Mouse (Mus musculus) forebrain, postnatal 0 days (tissue): ENCODE results near the gene Gm9817. TPM values are rescaled to one million over a fixed set of nuclear protein-coding genes. Genes with fewer than 3 reads are reported as not detected.

Experiments
- ATAC-seq: fragments of 200-750 bp; cut with Nextera tagmentation; 2 replicates; pipeline ENCODE4 v1.8.0; 2017; ENCODE audit warnings: mild to moderate bottlenecking, moderate library complexity
- DNase-seq: peaks from one replicate; pipeline ENCODE4 v3.0.0-alpha.2; 2015
- H3K27ac ChIP-seq: fragments of 300-500 bp; sonication (generic); 2 replicates; pipeline ENCODE4 v1.5.1; 2014; ENCODE audit warnings: low read depth, mild to moderate bottlenecking, antibody characterized with exemption, low read length, moderate library complexity, mixed read lengths
- H3K27me3 ChIP-seq: fragments of 300-500 bp; sonication (generic); 2 replicates; pipeline ENCODE4 v1.6.1; 2014; ENCODE audit warnings: mild to moderate bottlenecking, low read length, mixed read lengths; ENCODE audit not compliant: insufficient read depth
- H3K36me3 ChIP-seq: fragments of 300-500 bp; sonication (generic); 2 replicates; pipeline ENCODE4 v1.6.1; 2014; ENCODE audit warnings: mild to moderate bottlenecking, moderate library complexity; ENCODE audit not compliant: insufficient read depth
- H3K4me1 ChIP-seq: fragments of 300-500 bp; sonication (generic); 2 replicates; pipeline ENCODE4 v1.6.1; 2014; ENCODE audit warnings: antibody characterized with exemption; ENCODE audit not compliant: insufficient read depth
- H3K4me2 ChIP-seq: fragments of 300-500 bp; sonication (generic); 2 replicates; pipeline ENCODE4 v1.6.1; 2014; ENCODE audit warnings: low read depth, mild to moderate bottlenecking, moderate library complexity
- H3K4me3 ChIP-seq: fragments of 300-500 bp; sonication (generic); 2 replicates; pipeline ENCODE4 v1.5.1; 2014; ENCODE audit warnings: low read depth, low read length, mixed read lengths
- H3K9ac ChIP-seq: fragments of 300-500 bp; sonication (generic); 2 replicates; pipeline ENCODE4 v1.6.1; 2014; ENCODE audit warnings: mild to moderate bottlenecking
- H3K9me3 ChIP-seq: fragments of 300-500 bp; sonication (generic); 2 replicates; pipeline ENCODE4 v1.6.1; 2016; ENCODE audit warnings: low read length
- CTCF ChIP-seq: sonication (generic); IDR thresholded peaks from 2 replicates; pipeline ENCODE4 v1.5.1; 2016; ENCODE audit warnings: antibody characterized with exemption, control low read depth, low read depth
- WGBS: fragments of 180-500 bp; shearing (Covaris S2); extraction: QIAGEN DNeasy Blood & Tissue Kit; methylation state at CpG from one replicate; pipeline ENCODE4 v1.1.7; 2014; 5-methylcytosine and 5-hydroxymethylcytosine counted together
- polyA plus RNA-seq: library from polyadenylated mRNA; unstranded; fragments of >200 nt; fragmentation: Nextera tagmentation; extraction: Ambion mirVana; gene quantifications from 2 replicates; pipeline ENCODE4 v1.2.1, GENCODE M21; 2015
- total RNA-seq: library from RNA; depleted of rRNA; stranded (reverse); fragments of >200 nt; gene quantifications from 2 replicates; pipeline ENCODE4 v1.2.3, GENCODE M21; 2014

The Gm9817 gene
- total and polyA plus RNA-seq, 2 experiments from 2014 or later: not detected

DNA sequence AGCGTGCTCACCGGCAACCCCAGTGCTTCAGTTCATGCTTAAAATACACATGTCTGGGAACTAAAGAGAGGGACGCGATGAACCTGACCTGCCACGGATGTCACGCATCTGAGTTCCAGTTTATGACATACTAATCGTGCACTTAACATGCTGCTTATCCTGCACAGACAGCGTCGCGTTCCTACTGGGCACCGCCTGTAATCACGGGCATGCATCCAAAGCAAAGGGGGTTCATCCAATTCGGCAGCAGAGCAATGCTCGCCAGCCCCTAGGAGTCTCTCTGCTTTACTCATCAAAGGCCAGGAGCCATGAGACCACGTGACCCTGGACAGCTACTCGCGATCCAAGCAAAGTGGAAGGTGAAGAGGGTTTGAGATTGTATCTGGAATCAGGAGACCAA lies 19.3 kb upstream of the Gm9817 start:
- Histone ChIP-seq H3K9me3 (no peaks in the 10 kb centered on the region), H3K27me3 (no peaks in the 10 kb centered on the region), H3K27ac (no peak overlapping the region), H3K4me1 (peaks cover 6% of the 10 kb centered on the region; the same call in 1 of the 2 replicates), H3K4me2 (no peak overlapping the region), H3K9ac (no peak overlapping the region), H3K36me3 (no peaks in the 10 kb centered on the region), H3K4me3 (no peak overlapping the region)
- no peak for TF ChIP-seq CTCF
- WGBS: 53% methylated on average over 17 of the region's 17 CpGs
- ATAC-seq (0 out of 2 replicates have a peak, but pooled peaks have one; percentile 47), DNase-seq (no peak)

- Histone ChIP-seq H3K9me3 (no peaks in the 10 kb centered on the region), H3K27me3 (no peaks in the 10 kb centered on the region), H3K36me3 (no peaks in the 10 kb centered on the region), H3K9ac (no peak overlapping the region), H3K4me1 (peaks cover 6% of the 10 kb centered on the region; the same call in 1 of the 2 replicates), H3K4me3 (no peak overlapping the region), H3K4me2 (no peak overlapping the region), H3K27ac (no peak overlapping the region)
- 62% methylated on average over 5 of the region's 5 CpGs for WGBS
- TF ChIP-seq CTCF: no peak
- ATAC-seq: no peak
- DNase-seq: no peak
These were observed 15.3 kb upstream of the Gm9817 start for GRCm38 (mm10) chr13:45063146-45063545.

GRCm38 (mm10) chr13:45064951-45065350 lies 13.5 kb upstream of the Gm9817 start:
- no peaks in the 10 kb centered on the region for H3K27me3 ChIP-seq

DNA sequence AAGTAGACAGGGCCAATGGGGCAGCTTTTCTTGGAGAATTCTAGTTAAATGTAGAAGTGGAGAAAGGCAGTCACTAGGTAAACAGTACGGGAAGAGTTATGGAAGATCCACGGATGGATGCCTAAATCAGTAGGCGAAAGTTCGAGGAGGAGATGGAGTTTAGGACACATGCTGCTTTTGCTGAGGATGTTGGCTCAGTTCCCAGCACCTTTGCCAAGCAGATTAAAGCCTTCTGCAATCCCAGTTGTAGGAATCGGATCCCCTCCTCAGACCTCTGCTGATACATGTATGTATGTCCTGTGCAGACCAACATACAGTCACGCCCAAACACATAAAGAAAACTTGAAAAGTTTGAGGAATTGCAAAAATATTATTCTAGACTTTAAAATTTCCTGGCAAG lies 8.1 kb upstream of the Gm9817 start:
- WGBS: 70% methylated on average over 6 of the region's 6 CpGs
- no peak for DNase-seq

More at GRCm38 (mm10) chr13:45064951-45065350, 13.5 kb upstream of the Gm9817 start:
- no peak for ATAC-seq
- H3K36me3 ChIP-seq: no peaks in the 10 kb centered on the region
- H3K4me2 ChIP-seq: no peak overlapping the region
- H3K4me1 ChIP-seq: no peaks in the 10 kb centered on the region
- no peak for DNase-seq
- no peak overlapping the region for H3K9ac ChIP-seq
- H3K9me3 ChIP-seq: no peaks in the 10 kb centered on the region
- TF ChIP-seq CTCF: no peak
- no peak overlapping the region for H3K27ac ChIP-seq
- H3K4me3 ChIP-seq: no peak overlapping the region
- WGBS: 93% methylated on average over 4 of the region's 4 CpGs

GRCm38 (mm10) chr13:45075012-45075411 lies 3.5 kb upstream of the Gm9817 start:
- no peaks in the 10 kb centered on the region for H3K4me1 ChIP-seq
- H3K27ac ChIP-seq: no peak overlapping the region
- H3K4me2 ChIP-seq: no peak overlapping the region
- no peak overlapping the region for H3K9ac ChIP-seq
- no peaks in the 10 kb centered on the region for H3K27me3 ChIP-seq
- no peak for DNase-seq
- ATAC-seq: no peak
- TF ChIP-seq CTCF: no peak
- H3K4me3 ChIP-seq: no peak overlapping the region
- no peaks in the 10 kb centered on the region for H3K36me3 ChIP-seq
- H3K9me3 ChIP-seq: no peaks in the 10 kb centered on the region

More for the DNA sequence above, 8.1 kb upstream of the Gm9817 start:
- Histone ChIP-seq H3K4me2 (no peak overlapping the region), H3K9me3 (no peaks in the 10 kb centered on the region), H3K27me3 (no peaks in the 10 kb centered on the region), H3K4me3 (no peak overlapping the region), H3K9ac (no peak overlapping the region), H3K27ac (no peak overlapping the region), H3K36me3 (no peaks in the 10 kb centered on the region), H3K4me1 (no peaks in the 10 kb centered on the region)
- no peak for ATAC-seq
- no peak for TF ChIP-seq CTCF

GRCm38 (mm10) chr13:45075715-45076114 lies 2.8 kb upstream of the Gm9817 start:
- WGBS: 94% methylated on average over 2 of the region's 2 CpGs
- no peak for ATAC-seq

GRCm38 (mm10) chr13:45080771-45081170 lies 2.3 kb downstream of the Gm9817 start:
- Histone ChIP-seq H3K9me3 (no peaks in the 10 kb centered on the region), H3K4me2 (no peak overlapping the region), H3K36me3 (no peaks in the 10 kb centered on the region), H3K9ac (no peak overlapping the region), H3K4me3 (no peak overlapping the region), H3K4me1 (peaks cover 3% of the 10 kb centered on the region; the same call in 1 of the 2 replicates), H3K27me3 (no peaks in the 10 kb centered on the region), H3K27ac (no peak overlapping the region)
- ATAC-seq (no peak), DNase-seq (peak; percentile 40)
- TF ChIP-seq CTCF: no peak
- 88% methylated on average over 3 of the region's 3 CpGs for WGBS

More at GRCm38 (mm10) chr13:45075715-45076114, 2.8 kb upstream of the Gm9817 start:
- Histone ChIP-seq H3K4me3 (no peak overlapping the region), H3K27ac (no peak overlapping the region), H3K4me1 (no peaks in the 10 kb centered on the region), H3K9me3 (no peaks in the 10 kb centered on the region), H3K9ac (no peak overlapping the region), H3K27me3 (no peaks in the 10 kb centered on the region), H3K36me3 (no peaks in the 10 kb centered on the region), H3K4me2 (no peak overlapping the region)
- TF ChIP-seq CTCF: no peak
- DNase-seq: no peak
